Mouse (Mus musculus): ENCODE measurements around the gene Ddx39.
A peak's percentile ranks its signal among the peaks of the same experiment; 100 is the strongest.

Ddx39 gene

DNA sequence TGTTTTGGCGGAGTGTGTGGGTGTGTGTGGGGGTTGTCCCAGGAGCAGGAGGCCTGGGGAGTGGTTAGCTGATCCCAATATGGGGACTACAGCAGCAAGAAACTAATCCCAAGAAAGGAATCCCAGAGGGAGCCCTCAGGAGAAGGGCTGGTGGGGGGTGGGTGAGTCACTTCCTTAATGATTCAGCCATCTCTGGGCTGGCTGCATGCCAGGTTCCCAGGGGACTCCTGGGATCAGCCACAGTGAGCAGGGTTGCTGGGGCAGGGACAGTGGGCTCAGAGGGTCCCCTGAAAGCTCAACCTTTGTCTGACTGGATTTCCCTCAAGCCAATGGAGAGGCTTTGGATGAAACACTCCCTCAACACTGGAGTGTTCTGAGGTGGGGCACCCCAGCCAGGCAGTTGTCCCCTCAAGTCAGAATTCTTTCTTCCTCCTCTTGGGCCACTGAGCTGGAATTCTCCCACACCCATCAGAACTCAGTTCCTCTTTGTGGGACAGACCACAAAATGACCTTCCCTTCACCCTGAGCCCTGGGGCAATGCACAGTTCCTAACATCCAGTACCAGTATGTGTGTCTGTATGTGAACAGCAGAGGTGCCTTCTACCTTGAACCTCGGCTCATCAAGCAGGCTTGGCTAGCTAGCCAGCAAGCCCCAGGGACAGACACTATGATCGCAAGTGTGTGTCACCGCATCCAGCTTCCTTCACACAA lies 23.0 kb downstream of the Ddx39 start:
- DNase-seq (ENCODE audit: low read depth), result peak; percentile 50

DNA sequence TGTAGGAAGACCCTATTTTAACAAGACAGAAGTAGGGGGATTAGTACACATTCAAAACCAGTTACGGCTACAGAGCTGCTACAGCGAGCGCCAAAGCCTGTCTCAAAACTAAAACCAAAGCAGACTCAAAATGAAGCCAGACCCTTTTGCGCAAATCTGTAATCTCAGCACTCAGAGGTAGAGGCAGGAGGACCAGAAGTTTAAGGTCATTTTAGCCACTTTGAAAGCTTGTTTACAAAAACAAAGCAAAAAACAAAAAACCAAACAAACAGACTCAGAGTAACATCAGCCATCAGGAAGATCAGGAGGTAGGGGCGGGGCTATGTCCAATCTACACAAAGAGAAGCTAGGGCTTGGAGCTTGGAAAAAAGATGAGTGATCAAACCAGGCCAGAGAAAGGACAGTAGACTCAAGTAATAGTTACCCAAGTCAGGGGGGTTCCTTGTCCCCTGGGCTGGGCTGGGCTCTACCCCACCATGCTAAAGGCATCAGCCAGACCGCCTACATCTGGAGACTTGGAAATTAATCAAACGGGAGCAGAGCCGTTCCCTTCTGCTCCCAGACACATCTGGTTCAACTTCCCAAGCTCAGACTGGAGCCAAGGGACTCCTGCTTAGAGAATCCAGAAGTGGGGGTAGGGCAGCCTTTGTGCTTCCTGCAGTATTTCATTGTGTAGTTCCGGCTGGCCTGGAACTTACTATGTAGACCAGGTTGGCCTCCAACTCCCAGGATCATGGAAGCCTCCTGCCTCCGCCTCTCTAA lies 24.2 kb downstream of the Ddx39 start:
- peak; percentile 55 for DNase-seq (ENCODE audit: low read depth)

DNA sequence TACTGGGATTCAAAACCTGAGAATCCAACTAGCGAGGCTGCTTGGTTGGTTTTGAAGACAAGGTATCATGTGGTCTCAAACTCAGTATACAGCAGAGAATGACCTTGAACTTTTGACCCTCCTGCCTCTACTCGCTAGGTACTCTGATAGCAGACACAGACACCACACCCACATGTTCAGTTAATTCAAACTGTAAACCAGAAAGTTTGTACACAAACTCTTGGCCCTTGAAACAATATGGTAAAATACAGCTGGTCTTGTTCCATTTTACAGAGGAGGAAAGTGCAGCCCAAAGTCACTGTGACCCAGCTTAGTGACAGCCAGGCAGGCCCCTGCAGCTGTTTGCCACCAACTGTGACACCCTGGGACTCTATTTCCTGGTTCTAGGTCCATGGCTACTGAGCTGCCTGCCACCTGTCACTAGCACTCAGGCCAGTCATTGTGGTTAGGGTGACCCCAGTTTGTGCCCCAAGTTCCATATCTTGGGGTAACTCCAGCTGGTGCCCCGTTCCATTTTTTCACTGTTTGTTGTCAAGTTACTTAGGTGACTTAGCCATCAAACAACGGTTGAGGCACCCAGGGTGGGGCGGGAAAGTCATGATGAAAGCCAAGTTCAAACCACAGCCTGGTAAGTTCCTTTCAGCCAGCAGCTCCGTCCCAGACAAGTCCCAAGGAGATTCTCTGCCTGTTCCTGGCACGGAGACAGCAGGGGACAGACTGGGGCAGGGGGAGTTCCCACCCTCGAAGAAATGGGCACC lies 24.9 kb downstream of the Ddx39 start:
- peak; percentile 94 for DNase-seq (ENCODE audit: low read depth)

DNA sequence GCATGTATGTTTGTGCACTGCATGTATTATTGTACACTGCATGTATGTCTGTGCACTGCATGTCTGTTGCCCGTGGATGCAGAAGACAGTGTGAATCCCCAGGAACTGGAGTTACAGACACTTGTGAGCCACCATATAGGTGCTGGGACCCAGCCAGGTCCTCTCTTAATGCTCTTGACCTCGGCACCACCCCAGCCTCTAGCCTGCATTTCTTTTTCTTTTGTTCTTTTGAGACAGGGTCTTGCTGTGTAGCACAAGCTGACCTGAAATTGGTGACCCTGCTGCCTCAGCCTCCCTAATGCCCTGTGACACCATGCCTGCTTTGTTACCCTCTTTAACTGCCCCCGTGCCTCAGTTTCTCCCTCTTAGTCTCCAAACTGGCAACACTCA lies 25.6 kb downstream of the Ddx39 start:
- DNase-seq (ENCODE audit: low read depth), result no peak

DNA sequence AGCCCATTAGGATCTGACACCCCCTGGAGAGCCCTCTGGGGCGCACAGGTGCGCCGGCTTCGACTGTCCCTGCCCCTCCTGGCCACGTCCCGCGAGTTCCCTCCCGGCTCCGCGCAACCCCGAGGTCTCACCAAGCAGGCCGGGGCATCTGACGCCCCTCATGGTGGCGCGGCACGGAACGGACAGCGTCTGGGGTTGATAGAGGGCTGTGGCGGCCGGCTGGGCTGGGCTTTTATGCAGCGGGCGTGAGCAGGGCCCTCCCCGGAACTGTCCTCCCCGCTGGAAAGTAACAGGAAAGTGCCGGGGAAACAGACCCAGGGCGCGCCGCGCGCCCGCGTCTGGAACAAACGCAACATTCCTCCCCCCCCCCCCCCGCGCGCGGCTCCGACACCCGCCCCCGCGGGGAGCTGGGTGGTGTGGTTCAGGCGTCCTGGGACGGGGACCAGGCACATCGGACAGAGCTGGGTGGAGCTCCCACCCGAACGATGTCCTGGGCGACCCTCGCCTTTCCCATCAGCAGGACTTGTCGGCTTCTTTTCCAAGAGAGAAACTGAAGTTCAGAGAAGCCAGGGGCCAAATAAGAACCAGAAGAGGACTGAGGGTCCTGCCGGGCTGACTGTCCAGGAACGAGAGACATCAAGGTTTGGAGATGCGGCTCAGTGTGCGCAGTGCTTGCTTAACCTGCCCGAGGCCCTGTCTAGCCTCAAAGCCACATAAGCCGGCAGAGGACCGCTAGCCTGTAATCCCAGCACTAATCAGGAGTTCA lies 26.2 kb downstream of the Ddx39 start, which contains the start of gene Adgre5:
Gene Adgre5 (minus strand): TSS at position 351 of the 766 bp plus-strand sequence.
- DNase-seq (ENCODE audit: low read depth), result peak; percentile 86

DNA sequence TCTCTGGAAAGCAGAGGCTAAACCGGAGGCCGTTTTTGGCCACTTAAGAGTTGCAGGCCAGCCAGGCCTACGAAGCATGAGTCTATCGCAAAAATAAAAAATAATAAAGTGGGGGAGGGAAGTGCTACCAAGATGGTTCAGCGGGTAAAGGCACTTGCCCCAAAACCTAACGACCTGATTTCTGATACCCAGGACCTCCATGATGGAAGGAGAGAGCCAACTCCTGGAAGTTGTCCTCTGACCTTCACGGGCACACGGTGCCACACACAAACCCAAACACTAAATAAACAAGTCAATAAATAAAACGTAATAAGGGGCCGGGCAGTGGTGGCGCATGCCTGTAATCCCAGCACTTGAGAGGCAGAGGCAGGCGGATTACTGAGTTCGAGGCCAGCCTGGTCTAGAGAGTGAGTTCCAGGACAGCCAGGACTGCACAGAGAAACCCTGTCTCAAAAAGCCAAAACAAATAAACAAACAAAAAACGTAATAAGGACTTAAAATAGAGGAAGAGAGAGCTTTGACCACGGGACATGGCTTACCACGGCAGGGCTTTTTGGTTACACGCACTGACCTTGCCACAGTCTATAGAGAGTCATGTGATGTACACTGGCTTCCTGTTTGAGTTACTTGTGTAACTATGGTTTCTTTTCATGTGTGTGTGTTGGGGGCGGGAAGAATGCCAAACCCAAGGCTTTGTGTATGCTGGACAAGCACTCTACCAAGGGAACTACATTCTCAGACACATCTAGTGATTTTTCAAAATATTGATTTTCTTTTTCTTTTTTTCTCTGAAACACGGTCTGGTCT lies 27.1 kb downstream of the Ddx39 start:
- peak; percentile 87 for DNase-seq (ENCODE audit: low read depth)

DNA sequence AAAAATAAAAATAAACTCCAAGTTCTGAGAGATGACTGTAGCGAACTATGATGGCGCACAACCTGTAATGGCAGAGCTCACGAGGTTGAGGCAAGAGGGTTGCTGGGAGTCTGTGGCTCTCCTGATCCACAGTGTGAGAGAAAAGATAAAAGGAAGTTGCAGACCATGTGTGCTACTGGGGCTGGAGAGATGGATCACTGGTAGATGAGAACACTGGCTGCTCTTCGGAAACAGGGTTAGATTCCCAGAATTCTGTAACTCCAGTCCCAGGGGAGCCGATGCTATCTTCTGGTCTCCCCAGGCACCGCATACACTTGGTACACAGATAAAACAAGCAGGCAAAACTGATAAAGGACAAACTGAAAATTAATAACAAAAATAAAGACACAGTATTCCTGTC lies 28.0 kb downstream of the Ddx39 start:
- no peak for DNase-seq (ENCODE audit: low read depth)

DNA sequence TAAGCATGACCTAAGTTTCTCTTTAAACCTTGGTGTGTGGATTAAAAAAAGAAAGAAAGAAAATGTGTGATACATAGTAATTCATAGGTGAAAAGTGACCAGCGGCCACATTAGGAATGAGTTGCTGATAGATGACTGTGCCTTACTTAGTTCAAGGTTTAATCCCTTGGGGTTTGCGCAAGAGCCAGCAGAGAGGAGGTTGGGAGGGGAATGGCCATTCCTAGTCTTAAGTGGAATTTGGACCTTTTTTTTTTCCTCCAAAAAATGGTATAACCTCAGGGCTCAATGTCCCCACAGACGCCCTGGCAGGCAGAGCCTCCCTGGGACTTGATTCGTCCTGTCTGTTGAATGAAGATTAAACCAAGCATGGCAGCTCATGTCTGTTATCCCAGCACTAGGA lies 29.1 kb downstream of the Ddx39 start:
- no peak for DNase-seq (ENCODE audit: low read depth)

DNA sequence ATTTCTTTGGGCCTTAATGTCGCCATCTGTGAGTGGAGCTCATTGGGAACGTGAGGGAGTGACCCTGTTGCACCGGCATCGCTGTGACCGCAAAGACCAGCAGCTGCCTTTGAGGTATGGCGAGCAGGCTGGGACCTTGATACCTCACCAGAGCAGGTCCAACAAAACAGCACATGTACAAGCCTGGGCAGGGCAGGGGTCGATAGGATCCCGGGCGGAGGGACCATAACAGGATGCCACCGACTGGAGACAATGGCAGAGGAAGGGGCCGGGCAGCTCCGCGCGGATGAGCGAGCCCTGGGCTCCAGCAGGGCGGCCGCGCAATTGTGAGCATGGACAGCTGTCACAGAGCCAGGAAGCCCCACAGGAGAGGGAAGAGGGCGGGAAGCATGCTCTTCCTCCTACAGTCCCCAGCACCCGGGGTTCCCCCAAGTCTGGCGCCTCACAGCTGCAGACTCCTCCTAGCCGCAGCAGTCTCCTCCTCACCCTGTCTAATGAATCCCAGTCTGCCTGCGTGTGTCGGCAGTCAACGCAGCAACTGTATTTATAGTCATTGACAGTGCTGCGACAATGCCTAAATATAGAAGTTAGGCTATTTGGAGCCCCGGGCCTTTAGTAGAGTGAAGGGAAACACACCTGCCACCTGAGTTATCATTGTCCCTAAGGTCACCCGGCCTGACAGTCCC lies 32.8 kb downstream of the Ddx39 start:
- DNase-seq (ENCODE audit: low read depth), result peak; percentile 89

DNA sequence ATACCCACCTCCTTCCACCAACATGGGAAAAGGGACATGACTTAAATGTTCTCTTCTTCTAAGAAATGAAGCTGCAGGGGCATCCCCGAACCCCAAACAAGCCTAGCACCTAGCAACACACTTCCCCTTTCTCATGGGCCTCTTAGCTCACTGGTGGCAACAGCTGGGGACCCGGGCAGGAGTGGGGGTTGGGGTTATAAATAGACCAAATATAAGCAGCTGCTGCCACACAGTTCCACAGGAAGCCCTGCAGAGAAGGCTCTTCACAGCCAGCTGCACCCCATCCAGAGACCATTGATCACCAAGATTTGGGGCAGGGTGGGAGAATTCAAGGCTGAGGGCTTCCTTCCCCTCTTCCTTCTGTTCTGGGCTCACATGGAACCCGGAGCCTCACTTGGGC lies 33.7 kb downstream of the Ddx39 start:
- peak; percentile 95 for DNase-seq (ENCODE audit: low read depth)

DNA sequence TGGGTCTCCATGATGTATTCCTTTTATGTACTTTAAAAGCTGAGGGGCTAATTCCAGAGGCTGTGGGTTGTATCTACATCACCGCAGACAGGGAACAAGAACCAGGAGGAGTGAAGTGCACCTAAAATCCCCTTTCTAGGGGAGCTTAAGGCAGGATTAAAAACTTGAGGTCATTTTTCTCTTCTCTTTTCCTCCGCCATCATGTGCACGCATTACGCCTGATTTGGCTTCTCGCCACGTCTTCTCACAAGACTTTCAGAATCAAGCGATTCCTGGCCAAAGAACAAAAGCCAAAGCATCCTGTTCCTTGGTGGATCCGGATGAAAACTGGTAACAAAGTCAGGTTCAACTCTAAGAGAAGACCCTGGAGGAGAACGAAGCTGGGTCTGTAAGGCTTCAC lies 34.3 kb downstream of the Ddx39 start:
- DNase-seq (ENCODE audit: low read depth), result peak; percentile 66

DNA sequence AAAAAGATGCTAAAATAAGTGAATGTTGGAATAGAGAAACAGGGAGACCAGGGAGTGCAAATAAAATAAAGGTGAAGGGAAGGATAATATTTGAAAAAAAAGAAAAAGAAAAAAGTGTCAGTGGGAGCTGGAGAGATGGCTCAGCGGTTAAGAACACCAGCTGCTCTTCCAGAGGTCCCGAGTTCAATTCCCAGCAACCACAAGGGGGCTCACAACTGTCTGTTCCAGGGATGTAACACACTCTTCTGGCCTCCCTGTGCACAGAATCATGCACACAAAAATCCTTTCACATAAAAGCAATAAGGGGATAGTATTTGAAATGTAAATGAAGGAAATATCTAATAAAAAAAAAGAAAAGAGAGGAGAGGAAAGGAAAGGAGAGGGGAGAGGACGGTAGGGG lies 39.2 kb downstream of the Ddx39 start:
- DNase-seq (ENCODE audit: low read depth), result no peak

DNA sequence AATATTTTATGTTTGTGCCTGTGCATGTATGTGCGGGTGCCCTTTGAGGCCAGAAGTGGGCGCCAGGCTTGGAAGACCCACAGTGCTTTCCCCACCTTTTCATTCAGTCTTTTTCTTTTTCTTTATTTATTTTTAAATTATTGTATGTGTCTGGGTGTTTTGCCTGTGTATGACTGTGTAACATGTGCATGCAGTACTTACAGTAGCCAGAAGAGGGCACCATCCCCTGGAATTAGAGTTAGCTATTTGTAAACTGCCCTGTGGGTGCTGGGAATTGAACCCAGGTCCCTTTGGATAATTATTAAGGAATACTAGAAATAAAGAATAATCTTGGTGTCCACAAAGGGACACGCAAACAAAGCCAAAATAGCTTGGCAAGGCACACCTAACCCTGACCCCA lies 41.3 kb downstream of the Ddx39 start:
- DNase-seq (ENCODE audit: low read depth), result peak; percentile 67

DNA sequence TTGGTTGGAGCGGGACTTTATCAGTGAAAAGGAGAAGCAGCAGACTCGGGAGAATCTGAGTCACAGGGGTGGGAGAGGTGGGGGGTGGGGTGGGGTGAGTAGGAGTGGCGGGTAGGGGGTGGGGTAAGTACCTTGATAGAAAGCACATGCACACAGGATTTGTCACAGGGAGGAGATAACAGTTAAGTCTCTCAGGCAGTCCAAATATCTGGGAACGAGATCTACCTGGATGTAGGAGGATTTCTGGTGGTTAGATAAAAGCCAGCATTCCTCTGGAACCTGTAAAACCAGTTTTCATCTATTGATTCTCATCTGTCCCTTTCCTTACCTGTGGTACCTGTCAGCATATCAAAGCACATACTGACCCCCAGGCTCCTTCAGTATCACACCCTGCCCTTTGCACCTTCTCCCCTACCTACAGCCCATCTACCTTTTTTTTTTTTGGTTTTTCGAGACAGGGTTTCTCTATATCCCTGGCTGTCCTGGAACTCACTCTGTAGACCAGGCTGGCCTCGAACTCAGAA lies 42.2 kb downstream of the Ddx39 start:
- no peak for DNase-seq (ENCODE audit: low read depth)

DNA sequence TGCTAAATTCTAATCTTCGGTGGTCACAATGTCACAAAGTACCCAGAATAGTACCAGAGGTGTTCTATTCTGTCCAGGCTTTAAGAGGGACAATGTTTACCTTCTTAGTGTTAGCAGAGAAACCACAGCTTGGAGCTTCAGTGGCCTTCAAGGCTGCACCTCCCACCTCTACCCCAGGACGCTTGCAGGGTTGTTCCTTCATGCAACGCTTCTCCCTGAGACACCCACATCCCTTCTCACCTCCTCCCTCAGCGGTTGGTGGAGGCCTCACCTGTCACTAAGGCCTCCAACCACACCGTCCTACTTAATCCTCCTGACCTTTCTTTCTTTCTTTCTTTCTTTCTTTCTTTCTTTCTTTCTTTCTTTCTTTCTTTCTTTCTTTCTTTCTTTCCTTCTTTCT lies 43.3 kb downstream of the Ddx39 start:
- DNase-seq (ENCODE audit: low read depth), result peak; percentile 71

DNA sequence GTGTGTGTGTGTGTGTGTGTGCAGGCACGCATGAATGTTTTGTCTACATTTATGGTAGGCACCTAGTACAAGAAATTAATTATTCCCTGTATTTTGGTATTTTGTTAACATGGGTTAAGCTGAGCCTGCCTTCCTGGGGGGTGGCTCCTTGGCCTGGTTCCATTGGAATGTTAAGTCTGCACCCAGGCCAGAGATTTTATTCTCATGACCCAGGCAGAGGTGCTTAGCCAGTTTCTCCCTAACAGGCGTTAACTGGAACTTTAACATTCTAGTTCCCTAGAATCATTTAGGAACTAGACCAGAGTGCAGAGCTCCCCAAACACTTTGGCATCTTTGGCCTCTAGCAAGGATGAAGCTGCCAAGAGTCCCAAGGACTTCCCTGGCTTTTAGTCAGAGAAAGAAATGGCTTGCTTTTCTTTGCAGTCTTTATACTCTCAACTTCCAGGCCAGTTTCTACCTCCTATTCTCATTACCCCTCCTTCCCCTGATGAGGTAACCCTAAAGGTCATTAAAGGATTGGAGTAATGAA lies 44.3 kb downstream of the Ddx39 start:
- DNase-seq (ENCODE audit: low read depth), result no peak

DNA sequence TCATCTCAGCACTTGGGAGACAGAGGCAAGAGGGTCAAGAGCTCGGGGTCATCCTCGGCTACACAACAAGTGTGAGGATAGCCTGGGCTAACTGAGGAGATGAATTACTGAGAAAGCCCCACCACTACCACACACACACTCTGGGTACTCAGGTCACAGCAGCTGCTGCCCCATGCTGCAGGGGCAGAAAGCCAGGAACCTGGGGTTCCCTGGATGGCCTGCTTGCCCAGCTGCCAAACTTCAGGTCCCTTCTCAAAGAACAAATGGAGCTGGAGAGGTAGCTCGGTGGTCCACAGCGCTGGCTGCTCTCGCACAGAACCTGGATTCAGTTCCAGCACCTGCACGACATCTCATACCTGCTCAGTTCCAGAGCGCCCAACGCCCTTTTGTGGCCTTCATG lies 49.1 kb downstream of the Ddx39 start:
- no peak for DNase-seq (ENCODE audit: low read depth)

DNA sequence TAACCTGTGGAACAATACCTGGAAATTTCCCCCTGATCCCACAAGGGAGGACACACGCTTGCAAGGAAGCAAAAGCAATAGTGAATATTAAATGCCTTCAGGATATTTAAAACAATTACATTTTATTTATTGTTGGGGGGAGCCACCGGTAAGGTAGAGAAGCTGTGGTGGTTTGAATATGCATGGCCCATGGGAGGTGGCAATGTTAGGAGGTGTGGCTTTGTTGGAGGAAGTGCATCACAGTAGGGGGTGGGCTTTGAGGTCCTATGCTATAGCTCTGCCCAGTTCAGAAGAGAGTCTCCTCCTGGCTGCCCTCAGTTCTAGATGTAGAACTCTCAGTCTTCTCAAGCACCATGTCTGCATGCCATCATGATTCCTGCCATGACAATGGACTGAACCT lies 49.7 kb downstream of the Ddx39 start:
- no peak for DNase-seq (ENCODE audit: low read depth)

DNA sequence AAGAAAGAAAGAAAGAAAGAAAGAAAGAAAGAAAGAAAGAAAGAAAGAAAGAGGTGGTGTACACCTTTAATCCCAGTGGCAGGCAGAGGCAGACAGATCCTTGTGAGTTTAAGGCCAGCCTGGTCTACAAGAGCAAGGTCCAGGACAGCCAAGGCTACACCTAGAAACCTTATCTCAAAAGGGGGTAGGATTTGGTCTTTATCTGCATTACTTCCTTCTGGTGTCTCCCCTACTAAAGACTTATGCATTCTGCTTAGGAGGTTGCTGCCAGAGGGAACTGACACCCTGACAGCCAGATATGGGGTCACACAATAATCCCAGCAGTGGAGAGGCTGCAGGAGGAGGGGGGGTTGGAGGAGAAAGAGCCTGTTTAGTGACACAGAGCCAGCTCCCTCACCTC lies 50.7 kb downstream of the Ddx39 start:
- DNase-seq (ENCODE audit: low read depth), result no peak

DNA sequence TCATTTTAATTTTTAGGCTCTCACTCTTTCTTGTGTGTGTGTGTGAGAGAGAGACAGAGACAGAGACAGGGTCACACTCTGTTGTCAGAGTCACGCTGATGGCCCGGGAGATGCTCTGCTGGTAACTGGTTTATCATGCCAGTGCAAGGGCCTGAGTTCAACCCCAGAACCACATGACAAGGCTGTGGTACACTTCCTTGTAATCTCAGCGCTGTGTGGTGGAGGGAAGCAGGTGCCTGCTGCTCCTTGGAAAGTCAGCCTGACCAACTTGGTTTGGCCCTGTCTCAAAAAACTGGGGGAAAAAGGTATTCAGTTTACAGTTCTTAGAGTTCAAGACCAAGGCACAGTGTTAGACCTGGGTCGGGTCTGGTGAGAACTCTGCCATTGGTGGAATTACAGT lies 52.5 kb downstream of the Ddx39 start:
- DNase-seq (ENCODE audit: low read depth), result peak; percentile 34

Data from induced T-regulatory cell, adult 2 months (primary cell).